Mouse (Mus musculus) adipocyte (in vitro differentiated cells): ENCODE results near the gene Zfp618.
A peak's percentile ranks its signal among the peaks of the same experiment; 100 is the strongest.

Experiments
- DNase-seq: peaks from one replicate; pipeline ENCODE4 v3.0.0-alpha.2; 2016; ENCODE audit warnings: low spot score

Zfp618 gene

DNA sequence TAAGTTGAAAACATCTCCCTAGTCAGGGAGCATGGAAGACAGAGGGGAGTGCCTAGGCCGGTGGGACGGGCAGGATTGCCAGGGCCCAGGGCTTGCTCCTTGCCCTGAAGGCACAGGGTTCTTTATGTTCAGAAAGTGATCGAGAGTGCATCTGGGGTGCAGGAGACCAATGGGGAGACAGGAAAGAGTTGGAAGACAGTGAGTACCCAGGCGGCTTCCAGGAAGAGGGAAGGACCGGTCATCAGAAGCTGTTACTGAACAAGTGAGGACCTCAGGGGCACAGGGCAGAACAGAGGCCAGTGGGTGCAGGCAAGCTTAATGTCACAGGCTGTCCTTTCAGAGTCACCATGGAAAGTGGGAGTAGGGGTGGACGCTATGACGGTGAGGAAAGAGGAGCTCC is 192.8 kb downstream of the Zfp618 start:
- DNase-seq, result no peak

DNA sequence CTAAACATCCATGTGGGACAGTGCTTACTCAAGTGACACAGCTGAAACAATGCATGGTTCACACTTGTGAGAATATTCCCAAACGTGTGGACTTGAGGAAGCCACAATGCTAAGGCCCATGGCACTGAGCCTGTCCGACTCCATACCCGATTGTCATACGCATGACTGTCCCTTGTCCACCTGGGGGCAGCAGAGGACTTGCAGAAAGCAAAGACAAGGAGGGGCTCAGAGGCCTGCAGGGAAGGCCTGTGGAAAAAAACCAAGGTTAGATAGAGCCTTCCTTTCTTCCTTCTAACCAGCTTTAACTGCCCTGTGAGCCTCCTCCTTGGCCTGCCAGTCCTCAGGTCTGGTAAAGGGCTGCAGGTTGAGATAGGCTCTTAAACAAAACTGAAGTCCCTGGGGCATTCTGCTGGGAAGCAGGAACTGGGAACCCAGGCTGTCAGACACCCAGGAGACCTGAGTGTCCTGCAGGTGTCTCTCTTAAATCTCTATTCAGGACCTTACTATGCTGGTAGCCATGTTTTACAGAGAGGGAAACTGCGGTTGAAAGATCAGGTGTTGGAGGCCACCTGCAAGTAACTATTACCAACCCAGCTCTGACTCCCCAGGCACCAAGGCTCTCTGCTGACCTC is 193.7 kb downstream of the Zfp618 start:
- peak; percentile 83 for DNase-seq

DNA sequence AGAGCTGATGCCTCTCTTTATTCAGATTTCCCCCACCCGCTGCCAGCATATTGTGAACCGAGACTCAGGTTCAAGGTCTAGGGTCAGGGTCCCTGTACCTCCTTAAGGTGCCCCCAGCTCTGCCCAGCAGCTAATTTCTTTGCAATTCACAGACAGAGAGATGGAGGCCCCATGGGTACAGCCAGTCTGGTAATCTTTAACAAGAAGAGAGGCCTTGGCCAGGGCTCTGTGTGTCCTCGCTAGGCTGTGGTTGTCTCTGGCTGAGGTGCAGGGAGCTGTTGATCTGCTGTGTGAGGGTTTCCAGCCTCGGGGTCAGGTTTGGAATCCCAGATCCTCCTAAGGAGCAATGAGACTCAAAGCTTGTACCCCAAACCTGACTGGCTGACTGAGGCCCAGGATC is 200.3 kb downstream of the Zfp618 start:
- DNase-seq, result no peak

DNA sequence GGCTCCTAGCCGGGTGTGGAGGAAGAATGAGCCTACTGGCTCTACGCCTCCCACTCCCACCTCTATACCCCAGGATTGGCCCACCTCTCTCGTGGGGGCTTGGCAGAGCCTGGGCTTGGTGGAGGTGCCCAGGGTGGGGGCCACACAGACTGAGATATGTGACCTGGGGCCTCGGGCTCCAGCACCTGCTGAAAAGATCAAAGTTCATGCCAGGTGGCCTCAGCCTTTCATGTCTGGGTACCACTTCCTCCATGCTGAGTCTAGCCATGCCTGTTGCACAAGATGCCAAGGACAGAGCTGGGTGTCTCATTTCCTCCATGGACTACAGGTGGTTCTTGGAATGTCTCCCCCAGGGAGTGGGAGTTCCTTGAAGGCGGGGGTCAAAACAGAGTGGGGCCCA is 200.9 kb downstream of the Zfp618 start:
- DNase-seq, result no peak

DNA sequence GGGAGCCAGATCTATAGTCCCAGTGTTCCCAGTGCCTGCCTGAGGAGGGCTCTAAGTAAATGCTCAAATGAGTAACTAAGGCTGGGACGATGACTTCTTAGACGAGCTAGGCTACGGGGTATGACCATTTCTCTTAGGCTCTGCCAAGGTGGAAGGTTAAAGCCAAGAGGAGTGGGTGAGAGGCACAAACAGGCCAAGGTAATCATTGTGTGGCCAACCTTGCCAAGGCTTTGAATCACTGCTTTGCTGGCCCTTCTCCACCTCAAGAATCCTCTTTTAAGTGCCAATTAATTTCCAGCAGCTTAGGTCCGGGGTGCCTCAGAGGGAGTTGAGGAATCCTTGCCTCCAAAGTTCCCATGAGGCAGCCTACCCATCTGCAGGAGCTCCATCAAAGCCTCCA is 204.7 kb downstream of the Zfp618 start:
- no peak for DNase-seq

DNA sequence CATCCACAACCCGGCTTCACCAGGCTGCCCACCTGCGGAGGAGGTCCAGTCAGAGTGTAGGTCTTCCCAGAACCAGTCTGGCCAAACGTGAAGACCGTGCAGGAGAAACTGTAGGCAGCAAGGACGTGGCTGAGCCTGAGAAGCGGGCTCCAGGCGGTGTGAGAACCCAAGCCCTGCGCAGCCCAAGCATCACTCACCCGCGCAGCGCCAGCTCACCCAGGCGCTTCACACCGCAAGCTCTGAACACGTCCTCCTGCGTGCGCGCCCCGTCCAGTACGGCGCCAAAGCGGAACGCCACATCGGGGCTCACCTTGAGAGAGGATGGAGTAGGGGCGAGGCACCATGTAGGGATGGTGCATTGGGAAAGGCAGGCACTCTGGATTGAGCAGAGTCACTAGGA is 205.7 kb downstream of the Zfp618 start:
- DNase-seq, result no peak

DNA sequence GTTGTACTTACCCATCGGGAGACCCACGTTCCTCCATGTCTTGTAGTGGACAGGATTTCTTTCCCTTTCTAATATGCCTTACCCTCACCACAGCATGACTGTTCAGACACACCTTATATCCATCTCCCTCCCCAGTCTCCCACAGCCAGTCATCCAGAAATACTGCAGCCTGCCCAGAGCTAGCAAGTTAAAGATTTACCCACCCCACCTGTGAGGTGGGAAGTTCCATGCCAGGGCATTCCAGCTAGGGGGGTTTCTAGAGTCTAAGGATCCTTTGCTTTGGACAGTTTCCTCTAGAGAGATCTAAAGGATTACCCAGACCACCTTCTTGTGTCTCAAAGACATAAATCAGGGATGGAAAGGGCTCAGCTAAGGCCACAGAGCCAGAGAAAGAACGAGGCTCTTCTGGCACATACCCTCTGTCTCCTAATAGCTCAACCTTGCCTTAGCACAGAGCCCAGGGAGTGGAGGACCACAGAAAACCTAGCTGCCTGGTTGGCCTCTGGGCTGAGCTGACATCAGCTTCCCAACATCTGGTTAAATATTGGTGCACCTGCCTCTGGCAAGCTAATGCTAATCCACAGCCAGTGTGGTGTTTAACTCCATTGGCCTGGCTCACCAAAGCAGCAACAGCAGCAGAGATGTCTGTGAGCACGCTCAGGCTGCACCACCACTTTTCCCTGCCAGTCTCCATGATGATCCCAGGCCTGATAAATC is 206.8 kb downstream of the Zfp618 start, which contains the start of gene Kif12:
Gene Kif12 (minus strand): TSS at position 163 of the 717 bp plus-strand sequence.
- DNase-seq, result no peak

DNA sequence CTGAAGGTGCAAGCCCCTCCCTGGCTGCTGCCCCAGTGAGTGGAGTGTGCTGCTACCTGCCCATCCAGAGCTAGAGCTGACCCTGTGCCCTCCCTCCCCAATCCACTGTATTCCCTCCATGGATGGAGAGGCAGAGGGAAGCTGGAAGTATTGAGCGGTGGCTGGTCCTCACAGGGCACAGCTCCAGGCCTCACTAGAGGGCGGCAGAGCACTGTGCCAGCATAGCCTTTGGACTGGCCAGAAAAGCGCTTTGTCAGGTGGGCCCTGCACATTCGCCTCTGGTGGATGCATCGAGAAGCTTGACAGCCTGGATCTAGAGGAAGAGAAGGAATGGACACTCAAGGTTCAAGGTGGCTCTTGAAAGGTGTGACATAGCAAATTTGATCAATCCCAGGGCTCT is 216.2 kb downstream of the Zfp618 start:
- DNase-seq, result peak; percentile 58

DNA sequence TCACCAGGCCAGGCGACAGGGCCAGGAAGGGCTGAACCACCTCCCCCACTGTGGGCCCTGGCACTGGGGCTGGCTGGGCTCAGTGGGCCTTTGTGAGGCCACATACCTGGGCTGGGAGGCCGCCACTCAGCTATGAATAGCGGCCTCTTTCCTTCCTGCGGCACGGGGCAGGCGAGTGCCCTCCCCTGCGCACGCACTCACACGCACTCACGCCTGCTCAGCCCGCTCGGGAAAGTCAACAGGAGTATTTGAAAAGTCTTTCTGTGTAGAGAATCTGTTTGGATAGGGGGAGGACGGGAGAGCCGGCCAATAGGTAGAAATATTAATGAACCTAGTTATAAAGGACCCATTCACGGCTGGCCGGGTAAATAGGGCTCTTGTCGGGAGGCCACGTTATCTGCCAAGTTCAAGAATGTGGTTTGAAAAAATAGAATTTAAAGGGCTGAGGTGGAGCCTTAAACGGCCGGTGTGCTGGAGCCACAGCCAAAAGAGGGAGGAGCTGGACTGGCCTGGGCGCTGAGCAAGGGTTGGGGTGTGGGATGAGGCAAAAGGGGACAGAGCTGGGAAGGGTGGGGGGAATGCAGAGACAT is 221.0 kb downstream of the Zfp618 start:
- DNase-seq, result no peak
